Mouse (Mus musculus) Patski (cell line): ENCODE data around the gene Vmn1r52. TPM values are rescaled to one million over a fixed set of nuclear protein-coding genes. Genes with fewer than 3 reads are reported as not detected.
"Not testable (repeated sequence)": the region's sequence is repeated elsewhere in the genome, so short reads cannot be mapped to it uniquely, and the experiment has no call there.

ENCODE experiments used
- ATAC-seq: fragments of 100-300 bp; one replicate; pipeline ENCODE4 v1.8.0; 2021
- CTCF ChIA-PET: fragments of 350-600 bp; sonication (Branson Sonifier 250); formaldehyde crosslinking; loops from one replicate; lab custom pipeline; 2022; ENCODE audit warnings: inconsistent platforms; lab: Charles Lee
- POLR2A ChIA-PET: fragments of 350-600 bp; sonication (Branson Sonifier 250); formaldehyde crosslinking; loops from one replicate; lab custom pipeline; 2022; ENCODE audit warnings: antibody characterized with exemption, inconsistent platforms; lab: Charles Lee
- DNase-seq: peaks from one replicate; pipeline ENCODE4 v3.0.0-alpha.2; 2011; ENCODE audit warnings: low read depth, low spot score
- H3K27me3 ChIP-seq: fragments of 371-371 bp; one replicate; pipeline ENCODE4 v1.5.1; 2021
- CTCF ChIP-seq: fragments of 100-300 bp; IDR thresholded peaks from one replicate; pipeline ENCODE4 v1.5.1; 2021
- in situ Hi-C: fragments of 300-500 bp; cut with MboI; formaldehyde crosslinking; loops from 3 replicates; pipeline ENCODE4 v1.11.1; 2018; ENCODE audit warnings: low pct_unique_long_range_greater_than_20kb, mixed read lengths
- polyA plus RNA-seq: library from polyadenylated mRNA; unstranded; gene quantifications from one replicate; pipeline ENCODE4 v1.2.3, GENCODE M21; 2021

Gene Vmn1r52
- polyA plus RNA-seq: not detected

- TF ChIP-seq CTCF: no peak
- ChIA-PET CTCF (no interaction called here), POLR2A (no interaction called here)
- ATAC-seq (no peak), DNase-seq (no peak)
- in situ Hi-C loops: no loop called here
- no peaks in the 10 kb centered on the region for H3K27me3 ChIP-seq
Observed at GRCm38 (mm10) chr6:90174508-90174907, at the start of gene Vmn1r52. Gene Vmn1r52 (plus strand): TSS chr6:90174808.

GRCm38 (mm10) chr6:90160139-90160538 is 14.5 kb upstream of the Vmn1r52 start:
- in situ Hi-C loops: no loop called here

GRCm38 (mm10) chr6:90202493-90202892 is 27.9 kb downstream of the Vmn1r52 start, which contains the start of gene V1ra8:
Gene V1ra8 (plus strand): TSS chr6:90202793.
- POLR2A ChIA-PET, in situ Hi-C loops, DNase-seq, CTCF ChIA-PET, H3K27me3 ChIP-seq, ATAC-seq: not testable (repeated sequence)

More at GRCm38 (mm10) chr6:90160139-90160538, 14.5 kb upstream of the Vmn1r52 start:
- peaks cover 4% of the 10 kb centered on the region for H3K27me3 ChIP-seq
- ATAC-seq (no peak), DNase-seq (no peak)
- CTCF ChIA-PET: no interaction called here
- POLR2A ChIA-PET: no interaction called here
- no peak for TF ChIP-seq CTCF

- CTCF ChIA-PET: no interaction called here
- no peak for ATAC-seq
- no peak for DNase-seq
- in situ Hi-C loops: no loop called here
- TF ChIP-seq CTCF: no peak
- POLR2A ChIA-PET: no interaction called here
- no peaks in the 10 kb centered on the region for H3K27me3 ChIP-seq
Observed at GRCm38 (mm10) chr6:90224338-90224737, 49.7 kb downstream of the Vmn1r52 start, which contains the start of gene Vmn1r53. Gene Vmn1r53 (minus strand): TSS chr6:90224438.

Other genes starting within 250 kb of the Vmn1r52 start
- gene Vmn1r45, start 234.2 kb upstream of the Vmn1r52 start, polyA plus RNA-seq: not detected
- gene Vmn1r46, start 205.5 kb upstream of the Vmn1r52 start, polyA plus RNA-seq: 0.01 TPM
- gene Vmn1r47, start 158.7 kb upstream of the Vmn1r52 start, polyA plus RNA-seq: not detected
- gene Vmn1r48, start 138.0 kb upstream of the Vmn1r52 start, polyA plus RNA-seq: not detected
- gene Vmn1r49, start 96.3 kb upstream of the Vmn1r52 start, polyA plus RNA-seq: not detected
- gene Vmn1r50, start 73.4 kb upstream of the Vmn1r52 start, polyA plus RNA-seq: not detected
- gene Vmn1r51, start 52.2 kb upstream of the Vmn1r52 start, polyA plus RNA-seq: not detected
- gene V1ra8, start 28.0 kb downstream of the Vmn1r52 start, polyA plus RNA-seq: not detected
- not detected for gene Vmn1r53, start 49.6 kb downstream of the Vmn1r52 start, polyA plus RNA-seq
- gene Vmn1r54, start 71.5 kb downstream of the Vmn1r52 start, polyA plus RNA-seq: not detected
- not detected for gene BC048671, start 126.4 kb downstream of the Vmn1r52 start, polyA plus RNA-seq
- gene Chst13, start 150.4 kb downstream of the Vmn1r52 start, polyA plus RNA-seq: 0.14 TPM
- gene Uroc1, start 158.5 kb downstream of the Vmn1r52 start, polyA plus RNA-seq: 0.39 TPM
- gene Zxdc, start 194.7 kb downstream of the Vmn1r52 start, polyA plus RNA-seq: 39.8 TPM